Mouse (Mus musculus) stomach, embryonic 15.5 days (tissue): ENCODE measurements around the gene Ldlr. TPM values are rescaled to one million over a fixed set of nuclear protein-coding genes. Genes with fewer than 3 reads are reported as not detected.
"Not testable (repeated sequence)": the region's sequence is repeated elsewhere in the genome, so short reads cannot be mapped to it uniquely, and the experiment has no call there.

ENCODE experiments used
- ATAC-seq: fragments of 200-750 bp; cut with Nextera tagmentation; 2 replicates; pipeline ENCODE4 v1.8.0; 2017; ENCODE audit warnings: low read depth, moderate number of reproducible peaks, moderate TSS enrichment; ENCODE audit not compliant: insufficient read depth, low FRiP score
- H3K27ac ChIP-seq: fragments of 300-500 bp; sonication (generic); 2 replicates; pipeline ENCODE4 v1.5.1; 2015; ENCODE audit warnings: mild to moderate bottlenecking, inconsistent platforms
- H3K27me3 ChIP-seq: fragments of 300-500 bp; sonication (generic); replicated peaks from 2 replicates; pipeline ENCODE4 v1.6.1; 2015; ENCODE audit warnings: inconsistent platforms
- H3K36me3 ChIP-seq: fragments of 300-500 bp; sonication (generic); 2 replicates; pipeline ENCODE4 v1.6.1; 2015; ENCODE audit warnings: inconsistent platforms
- H3K4me1 ChIP-seq: fragments of 300-500 bp; sonication (generic); 2 replicates; pipeline ENCODE4 v1.6.1; 2015; ENCODE audit warnings: inconsistent platforms
- H3K4me2 ChIP-seq: fragments of 300-500 bp; sonication (generic); 2 replicates; pipeline ENCODE4 v1.6.1; 2015; ENCODE audit warnings: mild to moderate bottlenecking, inconsistent platforms
- H3K4me3 ChIP-seq: fragments of 300-500 bp; sonication (generic); replicated peaks from 2 replicates; pipeline ENCODE4 v1.5.1; 2015; ENCODE audit warnings: inconsistent platforms
- H3K9ac ChIP-seq: fragments of 300-500 bp; sonication (generic); 2 replicates; pipeline ENCODE4 v1.6.1; 2015; ENCODE audit warnings: inconsistent platforms
- H3K9me3 ChIP-seq: fragments of 300-500 bp; sonication (generic); 2 replicates; pipeline ENCODE4 v1.6.1; 2016; ENCODE audit warnings: inconsistent platforms
- WGBS: fragments of 180-500 bp; shearing (Covaris S2); methylation state at CpG from one replicate; pipeline ENCODE4 v1.1.7; 2015; 5-methylcytosine and 5-hydroxymethylcytosine counted together
- polyA plus RNA-seq: library from polyadenylated mRNA; unstranded; fragments of >200 nt; fragmentation: Nextera tagmentation; extraction: Ambion mirVana; gene quantifications from 2 replicates; pipeline ENCODE4 v1.2.1, GENCODE M21; 2015

Ldlr gene
- polyA plus RNA-seq, 1 experiment from 2014 or later = 53.8 TPM

GRCm38 (mm10) chr9:21784517-21785307, 61.4 kb downstream of the Ldlr start:
- Histone ChIP-seq H3K4me1 (no peaks in the 10 kb centered on the region), H3K36me3 (peaks cover 16% of the 10 kb centered on the region), H3K9ac (no peak overlapping the region), H3K9me3 (no peaks in the 10 kb centered on the region), H3K27me3 (no peaks in the 10 kb centered on the region), H3K4me2 (no peak overlapping the region), H3K4me3 (no peak overlapping the region), H3K27ac (no peak overlapping the region; the same call in 1 of the 2 replicates)
- ATAC-seq = no peak
- WGBS = 78% methylated on average over 7 of the region's 7 CpGs

- WGBS = 91% methylated on average over 2 of the region's 2 CpGs
- H3K4me3 ChIP-seq, H3K36me3 ChIP-seq: not testable (repeated sequence)
Observed at GRCm38 (mm10) chr9:21786309-21786708, 63.0 kb downstream of the Ldlr start.

GRCm38 (mm10) chr9:21786906-21787305, 63.6 kb downstream of the Ldlr start:
- peak; percentile 23; the same call in 1 of the 2 replicates for ATAC-seq
- 16% methylated on average over 6 of the region's 6 CpGs for WGBS
- H3K4me1 ChIP-seq = peaks cover 4% of the 10 kb centered on the region
- H3K9me3 ChIP-seq = no peaks in the 10 kb centered on the region
- H3K27me3 ChIP-seq = no peaks in the 10 kb centered on the region
- peaks cover 2% of the 10 kb centered on the region; the same call in 1 of the 2 replicates for H3K36me3 ChIP-seq
- H3K4me2 ChIP-seq = no peak overlapping the region
- no peak overlapping the region for H3K4me3 ChIP-seq
- no peak overlapping the region for H3K9ac ChIP-seq
- no peak overlapping the region for H3K27ac ChIP-seq

More at GRCm38 (mm10) chr9:21786309-21786708, 63.0 kb downstream of the Ldlr start:
- not testable (repeated sequence) for ATAC-seq, H3K27me3 ChIP-seq, H3K9ac ChIP-seq, H3K9me3 ChIP-seq, H3K4me2 ChIP-seq, H3K4me1 ChIP-seq, H3K27ac ChIP-seq

- Histone ChIP-seq H3K4me2 (no peak overlapping the region), H3K4me1 (peaks cover 11% of the 10 kb centered on the region), H3K9me3 (no peaks in the 10 kb centered on the region), H3K27ac (no peak overlapping the region), H3K9ac (no peak overlapping the region), H3K36me3 (peaks cover 2% of the 10 kb centered on the region; the same call in 1 of the 2 replicates), H3K27me3 (no peaks in the 10 kb centered on the region), H3K4me3 (no peak overlapping the region)
- no peak for ATAC-seq
- 66% methylated on average over 5 of the region's 5 CpGs for WGBS
Observed at GRCm38 (mm10) chr9:21787654-21788053, 64.4 kb downstream of the Ldlr start.

- H3K27ac ChIP-seq = no peak overlapping the region
- no peak overlapping the region for H3K9ac ChIP-seq
- H3K9me3 ChIP-seq = no peaks in the 10 kb centered on the region
- no peaks in the 10 kb centered on the region for H3K27me3 ChIP-seq
- peaks cover 7% of the 10 kb centered on the region; the same call in 1 of the 2 replicates for H3K36me3 ChIP-seq
- H3K4me2 ChIP-seq = no peak overlapping the region
- no peak for ATAC-seq
- peaks cover 17% of the 10 kb centered on the region for H3K4me1 ChIP-seq
- WGBS = 76% methylated on average over 9 of the region's 9 CpGs
- no peak overlapping the region for H3K4me3 ChIP-seq
Observed at GRCm38 (mm10) chr9:21788234-21788633, 65.0 kb downstream of the Ldlr start.

- peaks cover 33% of the 10 kb centered on the region for H3K4me1 ChIP-seq
- H3K27me3 ChIP-seq = no peaks in the 10 kb centered on the region
- H3K9me3 ChIP-seq = no peaks in the 10 kb centered on the region
- H3K4me2 ChIP-seq = 0 out of 2 replicates have a peak overlapping the region, but pooled peaks have one; percentile 8
- H3K36me3 ChIP-seq = peaks cover 30% of the 10 kb centered on the region
- no peak overlapping the region for H3K9ac ChIP-seq
- 0 out of 2 replicates have a peak overlapping the region, but pooled peaks have one; percentile 26 for H3K27ac ChIP-seq
- WGBS = 62% methylated on average over 8 of the region's 8 CpGs
- H3K4me3 ChIP-seq = 0 out of 2 replicates have a peak overlapping the region, but pooled peaks have one; percentile 1
- no peak for ATAC-seq
Observed at GRCm38 (mm10) chr9:21791861-21792260, 68.6 kb downstream of the Ldlr start.

GRCm38 (mm10) chr9:21792644-21793043, 69.4 kb downstream of the Ldlr start:
- Histone ChIP-seq H3K9me3 (no peaks in the 10 kb centered on the region), H3K4me1 (peaks cover 41% of the 10 kb centered on the region), H3K9ac (no peak overlapping the region), H3K36me3 (peaks cover 30% of the 10 kb centered on the region), H3K27me3 (no peaks in the 10 kb centered on the region), H3K27ac (no peak overlapping the region; the same call in 1 of the 2 replicates), H3K4me2 (peak overlapping the region; percentile 37), H3K4me3 (peak overlapping the region; percentile 12; the same call in 1 of the 2 replicates)
- ATAC-seq = no peak
- 38% methylated on average over 8 of the region's 8 CpGs for WGBS

- WGBS = 93% methylated on average over 6 of the region's 6 CpGs
- H3K9ac ChIP-seq, H3K4me2 ChIP-seq, H3K9me3 ChIP-seq, ATAC-seq, H3K4me3 ChIP-seq, H3K27me3 ChIP-seq, H3K27ac ChIP-seq: not testable (repeated sequence)
- Histone ChIP-seq H3K36me3 (peaks cover 30% of the 10 kb centered on the region), H3K4me1 (peaks cover 44% of the 10 kb centered on the region)
Observed at GRCm38 (mm10) chr9:21793507-21793906, 70.2 kb downstream of the Ldlr start.

GRCm38 (mm10) chr9:21794344-21794834, 71.1 kb downstream of the Ldlr start:
- Histone ChIP-seq H3K4me3 (no peak overlapping the region), H3K4me2 (no peak overlapping the region), H3K4me1 (peaks cover 48% of the 10 kb centered on the region), H3K36me3 (peaks cover 30% of the 10 kb centered on the region), H3K9ac (no peak overlapping the region), H3K27me3 (no peaks in the 10 kb centered on the region), H3K9me3 (no peaks in the 10 kb centered on the region), H3K27ac (no peak overlapping the region)
- whole genome bisulfite sequencing = 92% methylated on average over 18 of the region's 18 CpGs
- ATAC-seq = no peak

- no peaks in the 10 kb centered on the region for H3K9me3 ChIP-seq
- no peak overlapping the region for H3K4me2 ChIP-seq
- 89% methylated on average over 25 of the region's 25 CpGs for WGBS
- H3K36me3 ChIP-seq = peaks cover 30% of the 10 kb centered on the region
- ATAC-seq = no peak
- peaks cover 48% of the 10 kb centered on the region for H3K4me1 ChIP-seq
- no peak overlapping the region for H3K27ac ChIP-seq
- no peak overlapping the region for H3K9ac ChIP-seq
- H3K4me3 ChIP-seq = no peak overlapping the region
- no peaks in the 10 kb centered on the region for H3K27me3 ChIP-seq
Observed at GRCm38 (mm10) chr9:21794925-21795324, 71.6 kb downstream of the Ldlr start.

GRCm38 (mm10) chr9:21795579-21795978, 72.3 kb downstream of the Ldlr start:
- ATAC-seq = no peak
- Histone ChIP-seq H3K4me1 (peaks cover 48% of the 10 kb centered on the region), H3K36me3 (peaks cover 30% of the 10 kb centered on the region), H3K4me2 (peak overlapping the region; percentile 74), H3K4me3 (no peak overlapping the region; the same call in 1 of the 2 replicates), H3K27ac (no peak overlapping the region), H3K9me3 (no peaks in the 10 kb centered on the region), H3K27me3 (no peaks in the 10 kb centered on the region), H3K9ac (no peak overlapping the region)
- 64% methylated on average over 5 of the region's 5 CpGs for WGBS

GRCm38 (mm10) chr9:21796259-21796658, 73.0 kb downstream of the Ldlr start:
- H3K9me3 ChIP-seq = no peaks in the 10 kb centered on the region
- WGBS = 36% methylated on average over 3 of the region's 3 CpGs
- no peak for ATAC-seq
- peaks cover 37% of the 10 kb centered on the region for H3K36me3 ChIP-seq
- H3K27me3 ChIP-seq = no peaks in the 10 kb centered on the region
- H3K4me2 ChIP-seq = peak overlapping the region; percentile 74
- no peak overlapping the region for H3K9ac ChIP-seq
- H3K4me1 ChIP-seq = peaks cover 48% of the 10 kb centered on the region
- H3K27ac ChIP-seq = peak overlapping the region; percentile 96
- H3K4me3 ChIP-seq = peak overlapping the region; percentile 87
